Mouse (Mus musculus) erythroblast, embryonic 14.5 days (primary cell): ENCODE measurements around the gene Tppp2.

Experiments used
- GATA1 ChIP-seq: IDR thresholded peaks from 2 replicates; pipeline ENCODE4 v1.6.1; 2012; ENCODE audit warnings: low read length, inconsistent platforms, mixed read lengths
- TAL1 ChIP-seq: IDR thresholded peaks from 3 replicates; pipeline ENCODE4 v1.6.1; 2012; ENCODE audit warnings: low read length, inconsistent platforms, mixed read lengths

DNA sequence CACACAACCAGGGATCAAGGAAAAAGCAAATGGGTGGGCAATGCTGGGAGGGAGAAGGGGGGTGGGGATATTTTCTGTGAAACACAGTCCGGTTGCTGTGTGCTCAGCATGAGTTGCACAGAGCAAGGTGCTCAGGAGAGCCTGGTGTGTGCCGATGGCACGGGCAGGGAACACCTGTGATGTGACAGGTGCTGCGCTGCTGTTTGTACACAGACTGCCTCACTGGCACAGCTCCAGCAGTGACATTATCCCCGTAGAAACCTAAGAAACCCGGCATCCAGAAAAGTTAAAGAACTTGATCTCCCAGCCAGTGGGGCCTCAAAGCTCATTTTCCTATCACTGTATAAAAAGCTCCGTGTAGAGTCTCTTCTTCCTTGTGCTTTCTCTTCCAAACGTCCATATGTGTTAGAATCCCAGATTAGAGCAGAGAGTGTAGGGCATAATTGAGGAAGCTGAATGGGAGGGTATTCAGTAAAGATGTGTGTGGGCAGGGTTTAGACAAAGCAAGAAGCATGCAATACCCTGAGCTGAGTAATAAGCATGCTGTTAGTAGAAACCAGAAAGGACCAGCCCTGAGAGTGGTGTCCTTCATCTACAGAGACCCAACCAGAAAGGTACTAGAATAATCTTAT is 21.6 kb upstream of the Tppp2 start:
- TF ChIP-seq GATA1, result no peak
- TF ChIP-seq TAL1, result no peak
